ENCODE assay signal across 22 mouse cellular contexts in genomic region chr2:5043476-5043761, GRCm38 (mm10). TPM values are rescaled to one million over a fixed set of nuclear protein-coding genes. Genes with fewer than 3 reads are reported as not detected.
DNase-seq lines count a peak whose midpoint lies in the region; ATAC-seq and TF ChIP-seq lines count a peak whose summit lies in the region.
"Had no signal": no experiment of that assay in that cellular context is flagged by ENCODE, and none has a peak within 500 bp of the region (broad histone marks: within the 10 kb centered on the region; RNA-seq: fewer than 3 reads in every experiment).

No protein-coding gene starts in this region.

- peaks cover 39% of the 10 kb centered on the region for H3K4me1 ChIP-seq in liver, embryonic 11.5 days (replicated peaks; ENCODE audit: control insufficient read depth, insufficient read depth, low read length)
- peaks cover 40 to 54% of the 10 kb centered on the region in 2 experiments for H3K4me1 ChIP-seq in liver, embryonic 14.5 days (replicated peaks; ENCODE audit: control insufficient read depth in 2 of 2, insufficient read depth in 2 of 2, low read length in 1 of 2)
- no peaks in the 10 kb centered on the region for H3K4me1 ChIP-seq in intestine, postnatal 0 days (replicated peaks; ENCODE audit: control insufficient read depth, insufficient read depth, low read length)

- DNase-seq in liver, embryonic 11.5 days (ENCODE audit: low spot score): no peak
- DNase-seq in liver: no peak
- DNase-seq in liver, embryonic 14.5 days (ENCODE audit: low read depth in 3 of 3, low spot score in 3 of 3): no peak
- DNase-seq in right cerebral cortex, postnatal 4 days: no peak
- DNase-seq in lung, postnatal 36 days: no peak
- DNase-seq: adrenal gland, postnatal 14 days; cerebellum, adult 2 months; cerebellum, postnatal 10 days; gastrocnemius, postnatal 25 days; heart, postnatal 10 days; heart, postnatal 4 days had no signal

- ATAC-seq in liver, embryonic 11.5 days (replicated peaks; ENCODE audit: low FRiP score): no peak
- 0 out of 2 replicates have a peak, but pooled peaks have one; percentile 11 for ATAC-seq in erythroblast, adult 5-6 weeks (replicated peaks; ENCODE audit: low FRiP score, poor library complexity, severe bottlenecking)
- no peak for ATAC-seq in liver, embryonic 14.5 days (ENCODE audit: insufficient read depth)
- ATAC-seq in megakaryocyte progenitor cell, adult 5-6 weeks (replicated peaks; ENCODE audit: poor library complexity): peak; percentile 2; the same call in 1 of the 2 replicates
- ATAC-seq in intestine, postnatal 0 days: no peak
- ATAC-seq: activated CD4-positive, CD25-positive, alpha-beta regulatory T cell, adult 4 months; forebrain, embryonic 16.5 days; hindbrain, embryonic 16.5 days; inflammation-experienced regulatory T-cells, adult 6 months had no signal

- peak overlapping the region; percentile 3; the same call in 1 of the 2 replicates for H3K4me3 ChIP-seq in liver, embryonic 11.5 days (ENCODE audit: low read depth, low read length)
- H3K4me3 ChIP-seq in liver, embryonic 14.5 days (ENCODE audit: insufficient read depth in 1 of 2, low read depth in 2 of 2, low read length in 2 of 2): no peak overlapping the region
- H3K4me3 ChIP-seq in intestine, postnatal 0 days (ENCODE audit: low read depth, low read length): no peak overlapping the region
- H3K4me3 ChIP-seq: embryonic facial prominence, embryonic 15.5 days; forebrain, embryonic 12.5 days; hindbrain, embryonic 12.5 days had no signal

- H3K27me3 ChIP-seq in liver, embryonic 11.5 days (replicated peaks; ENCODE audit: control insufficient read depth, insufficient read depth, low read length): no peaks in the 10 kb centered on the region
- H3K27me3 ChIP-seq in liver, embryonic 14.5 days (ENCODE audit: control insufficient read depth, insufficient read depth, low read length): no peaks in the 10 kb centered on the region
- no peaks in the 10 kb centered on the region for H3K27me3 ChIP-seq in intestine, postnatal 0 days (replicated peaks; ENCODE audit: control insufficient read depth, insufficient read depth, low read length)
- H3K27me3 ChIP-seq: CH12.LX; embryonic facial prominence, embryonic 15.5 days had no signal

- 0 out of 2 replicates have a peak, but pooled peaks have one; percentile 3 for TF ChIP-seq CTCF in liver, embryonic 14.5 days (IDR thresholded peaks at IDR 0.05; ENCODE audit: low read depth)
- TF ChIP-seq CTCF in intestine, postnatal 0 days (IDR thresholded peaks at IDR 0.05; ENCODE audit: low read depth): no peak

- H3K4me2 ChIP-seq in liver, embryonic 11.5 days: peak overlapping the region; percentile 49
- H3K4me2 ChIP-seq in liver, embryonic 14.5 days (ENCODE audit: low read depth): peak overlapping the region; percentile 66
- no peak overlapping the region for H3K4me2 ChIP-seq in intestine, postnatal 0 days (replicated peaks; ENCODE audit: low read depth)
- H3K4me2 ChIP-seq: embryonic facial prominence, embryonic 15.5 days; forebrain, embryonic 12.5 days; hindbrain, embryonic 12.5 days had no signal

- H3K9me3 ChIP-seq in liver, embryonic 11.5 days (ENCODE audit: control insufficient read depth, low read length): no peaks in the 10 kb centered on the region
- H3K9me3 ChIP-seq in liver, embryonic 14.5 days (ENCODE audit: control insufficient read depth, low read length): no peaks in the 10 kb centered on the region
- H3K9me3 ChIP-seq in intestine, postnatal 0 days (ENCODE audit: control insufficient read depth): no peaks in the 10 kb centered on the region
- H3K9me3 ChIP-seq: embryonic facial prominence, embryonic 15.5 days; forebrain, embryonic 12.5 days; hindbrain, embryonic 12.5 days had no signal

- H3K27ac ChIP-seq in liver, embryonic 11.5 days (ENCODE audit: low read depth, low read length): peak overlapping the region; percentile 76
- peak overlapping the region; percentile 83 for H3K27ac ChIP-seq in liver, embryonic 14.5 days
- H3K27ac ChIP-seq in intestine, postnatal 0 days (ENCODE audit: low read depth, low read length): no peak overlapping the region
- H3K27ac ChIP-seq: embryonic facial prominence, embryonic 15.5 days; forebrain, embryonic 12.5 days; hindbrain, embryonic 12.5 days had no signal

- TF ChIP-seq EP300 in liver, embryonic 14.5 days (IDR thresholded peaks at IDR 0.05; ENCODE audit: low read depth): no peak

- 88% methylated on average over 2 of the region's 2 CpGs for WGBS in liver, embryonic 11.5 days
- WGBS in liver, embryonic 14.5 days (ENCODE audit: insufficient replicate concordance): 72% methylated on average over 2 of the region's 2 CpGs
- 81% methylated on average over 2 of the region's 2 CpGs for WGBS in intestine, postnatal 0 days

- no peaks in the 10 kb centered on the region for H3K36me3 ChIP-seq in liver, embryonic 11.5 days (ENCODE audit: control insufficient read depth, insufficient read depth, low read length)
- H3K36me3 ChIP-seq in liver, embryonic 14.5 days (replicated peaks; ENCODE audit: control insufficient read depth, insufficient read depth, low read depth): peaks cover 14% of the 10 kb centered on the region
- H3K36me3 ChIP-seq in intestine, postnatal 0 days (ENCODE audit: control insufficient read depth, insufficient read depth): peaks cover 24% of the 10 kb centered on the region
- H3K36me3 ChIP-seq: embryonic facial prominence, embryonic 15.5 days; forebrain, embryonic 12.5 days; hindbrain, embryonic 12.5 days had no signal

- no peak overlapping the region for H3K9ac ChIP-seq in liver, embryonic 11.5 days (ENCODE audit: low read depth, low read length)
- no peak overlapping the region; the same call in 1 of the 2 replicates for H3K9ac ChIP-seq in liver, embryonic 14.5 days (replicated peaks)
- H3K9ac ChIP-seq in intestine, postnatal 0 days (ENCODE audit: low read depth, low read length): no peak overlapping the region
- H3K9ac ChIP-seq: embryonic facial prominence, embryonic 15.5 days; forebrain, embryonic 12.5 days; hindbrain, embryonic 12.5 days had no signal

RNA-seq across cellular contexts. Expression of gene Optn, which starts 20.4 kb away (rescaled TPM):
- 18.7 and 21.8 TPM in 2 replicates for polyA plus RNA-seq in liver, embryonic 11.5 days (2014; fragmentation: Nextera tagmentation; extraction: Ambion mirVana)
- 111 and 123 TPM in 2 replicates for total RNA-seq in erythroblast, adult 5-6 weeks (2015; ENCODE audit: low replicate concordance)
- total RNA-seq in erythroblast, adult 5-6 weeks (2017; ENCODE audit: low replicate concordance): 325 and 443 TPM in 2 replicates
- 3.5 and 6.4 TPM in 2 replicates for polyA plus RNA-seq in liver, embryonic 14.5 days (2012; rRNA removed)
- 15.3 and 15.6 TPM in 2 replicates for polyA plus RNA-seq in liver, embryonic 14.5 days (2014; fragmentation: Nextera tagmentation; extraction: Ambion mirVana)
- 6.6 and 10.1 TPM in 2 replicates for total RNA-seq in megakaryocyte progenitor cell, adult 5-6 weeks (2015)
- total RNA-seq in megakaryocyte progenitor cell, adult 5-6 weeks (2017): 19.8 and 30.8 TPM in 2 replicates
- 62.7 and 74.2 TPM in 2 replicates for polyA plus RNA-seq in intestine, postnatal 0 days (2015; fragmentation: Nextera tagmentation; extraction: Ambion mirVana)

RNA-seq across cellular contexts. Expression of gene Mcm10, which starts 30.8 kb away (rescaled TPM):
- 77.2 and 84.4 TPM in 2 replicates for polyA plus RNA-seq in liver, embryonic 11.5 days (2014; fragmentation: Nextera tagmentation; extraction: Ambion mirVana)
- total RNA-seq in erythroblast, adult 5-6 weeks (2015; ENCODE audit: low replicate concordance): 22.2 and 36.1 TPM in 2 replicates
- total RNA-seq in erythroblast, adult 5-6 weeks (2017; ENCODE audit: low replicate concordance): 33.5 and 51.6 TPM in 2 replicates
- 24.6 and 32.3 TPM in 2 replicates for polyA plus RNA-seq in liver, embryonic 14.5 days (2012; rRNA removed)
- 35.2 and 37.2 TPM in 2 replicates for polyA plus RNA-seq in liver, embryonic 14.5 days (2014; fragmentation: Nextera tagmentation; extraction: Ambion mirVana)
- total RNA-seq in megakaryocyte progenitor cell, adult 5-6 weeks (2015): 66.4 and 68.7 TPM in 2 replicates
- total RNA-seq in megakaryocyte progenitor cell, adult 5-6 weeks (2017): 75.6 and 83.8 TPM in 2 replicates
- 9.2 and 9.3 TPM in 2 replicates for polyA plus RNA-seq in intestine, postnatal 0 days (2015; fragmentation: Nextera tagmentation; extraction: Ambion mirVana)

Comparison
In these comparisons a context has a peak if more than half of its experiments do, and no peak if none do; other contexts are left out.
1. ATAC-seq: peak in erythroblast, adult 5-6 weeks (single experiment) and megakaryocyte progenitor cell, adult 5-6 weeks (single experiment); none in liver, embryonic 11.5 days (single experiment), liver, embryonic 14.5 days (single experiment) and intestine, postnatal 0 days (single experiment).